Mouse (Mus musculus) neutrophil, adult 59 days (primary cell): Measurements from ENCODE around the gene Itsn1. TPM values are rescaled to one million over a fixed set of nuclear protein-coding genes. Genes with fewer than 3 reads are reported as not detected.

Experiments
- total RNA-seq, 2 experiments: library from RNA; stranded (reverse); gene quantifications; 1 replicate in 1 of 2; 2 replicates in 1 of 2; pipeline ENCODE4 v1.2.4; 2023

The Itsn1 gene
- total RNA-seq, result 10 to 100 TPM; 17.7 to 18.6 TPM

DNA sequence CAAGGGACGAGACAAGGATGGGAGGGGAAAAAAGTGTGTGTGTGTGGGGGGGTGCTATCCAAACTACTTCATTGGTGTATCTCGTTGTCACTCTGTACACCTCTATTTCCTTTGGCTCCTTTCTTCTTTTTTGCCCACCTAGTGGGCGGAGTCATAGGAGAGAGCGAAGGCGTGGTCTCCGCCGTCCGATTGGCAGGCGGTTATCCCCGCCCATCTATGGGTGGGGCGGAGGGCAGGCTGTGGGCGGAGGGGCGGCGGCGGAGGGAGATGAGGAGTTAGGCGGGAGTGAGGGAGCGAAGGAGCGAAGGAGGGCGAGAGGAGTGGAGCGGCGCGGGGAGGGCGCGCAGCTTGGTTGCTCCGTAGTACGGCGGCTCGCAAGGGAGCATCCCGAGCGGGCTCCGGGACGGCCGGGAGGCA is at the start of gene Itsn1:
Gene Itsn1 (plus strand): TSS at position 216 of the 417 bp plus-strand sequence.

DNA sequence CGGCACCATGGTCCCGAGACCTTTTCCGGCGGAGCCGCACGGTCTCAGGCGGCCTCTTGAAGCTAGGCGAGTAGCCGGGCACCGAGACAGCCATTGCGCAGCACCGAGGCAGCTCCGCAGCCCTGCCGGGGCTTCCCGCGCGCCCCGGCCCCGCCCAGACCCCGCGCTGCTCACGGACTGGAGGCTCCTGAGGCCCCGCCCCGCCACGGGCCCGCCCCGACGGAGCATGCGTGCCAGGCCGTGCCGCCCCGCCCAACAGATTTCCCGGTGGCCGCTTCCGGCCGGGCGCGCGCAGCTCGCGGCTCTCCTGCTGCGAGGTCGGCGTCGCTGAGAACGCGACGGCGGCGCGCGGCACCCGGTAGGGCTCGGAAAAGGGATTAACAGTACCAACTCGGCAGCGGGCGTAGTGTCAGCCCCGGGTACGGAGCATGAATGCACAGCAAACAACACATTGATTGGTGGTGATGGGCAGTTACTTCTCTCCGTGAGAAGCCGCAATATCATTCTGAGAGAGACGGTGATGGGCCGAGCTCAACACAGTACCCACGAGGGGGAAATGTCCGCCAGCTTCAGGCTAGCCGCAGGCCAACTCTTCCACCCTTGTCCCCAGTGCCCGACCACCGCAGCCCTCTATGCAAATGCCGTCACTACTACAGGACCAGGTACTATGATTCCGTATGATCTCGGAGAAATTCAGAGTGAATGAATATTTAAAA is 40.3 kb upstream of the Itsn1 start, which contains the start of gene Donson:
Gene Donson (minus strand): TSS at position 152 of the 716 bp plus-strand sequence.

DNA sequence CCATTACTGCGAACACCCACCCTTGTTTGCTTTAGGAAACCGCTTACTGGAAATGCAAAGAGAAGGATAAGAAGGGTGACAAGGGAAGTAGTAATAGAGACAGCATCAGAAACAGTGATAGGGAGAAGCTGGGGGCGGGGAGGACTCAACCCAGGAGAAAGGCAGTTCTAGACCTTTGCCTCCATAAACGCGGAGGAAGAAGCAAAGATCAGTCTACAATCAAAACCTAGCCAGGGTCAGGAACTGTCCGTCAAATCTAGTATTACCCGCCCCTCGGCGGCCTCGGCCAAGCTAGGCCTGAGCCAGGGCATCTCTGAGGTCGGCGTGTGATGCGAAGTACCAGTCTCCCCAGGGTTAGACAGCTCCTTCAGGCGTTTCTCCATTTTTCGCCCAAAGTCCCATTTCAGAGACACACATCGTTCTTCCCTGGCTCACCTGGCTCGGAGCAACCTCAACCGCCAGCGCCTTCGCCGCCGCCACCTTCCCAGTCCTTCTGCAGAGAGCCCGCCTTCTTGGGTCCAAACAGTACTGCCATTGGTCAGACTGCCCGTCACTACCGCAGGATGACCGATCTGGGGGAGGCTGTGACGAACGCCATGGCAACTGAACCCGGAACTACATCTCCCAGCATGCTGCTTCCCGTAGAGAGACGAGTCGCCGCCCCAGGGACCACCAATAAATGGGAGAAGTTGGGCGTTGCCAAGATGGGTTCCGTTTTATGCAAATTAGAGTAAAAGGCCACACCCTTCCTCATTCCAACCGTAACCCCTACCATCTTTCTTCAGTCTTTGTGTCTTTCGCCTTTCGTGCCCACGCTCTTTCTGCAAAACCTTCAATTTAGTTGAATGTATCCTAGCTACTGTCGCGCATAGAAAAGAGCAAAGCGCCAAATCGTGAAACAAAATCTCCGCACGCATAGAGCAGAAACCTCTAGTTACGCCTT is 687 bp upstream of the Itsn1 start, which contains the start of gene Cryzl1:
Gene Cryzl1 (minus strand): TSS at position 853 of the 943 bp plus-strand sequence.

Other genes with a start within 250 kb of the Itsn1 start
- gene Ifnar1, start 244.0 kb upstream of the Itsn1 start, total RNA-seq, result 10 to 100 TPM; 71.9 to 90.9 TPM
- 10 to 100 TPM; 74.4 to 76.7 TPM for gene Ifngr2, start 182.2 kb upstream of the Itsn1 start, total RNA-seq
- gene Tmem50b, start 131.5 kb upstream of the Itsn1 start, total RNA-seq, result 10 to 100 TPM; 63.8 to 64.6 TPM
- gene Dnajc28, start 110.3 kb upstream of the Itsn1 start, total RNA-seq, result 1 to 10 TPM; 1.5 to 2.2 TPM
- 10 to 100 TPM; 50.2 to 50.9 TPM for gene Gart, start 82.3 kb upstream of the Itsn1 start, total RNA-seq
- gene Son, start 81.8 kb upstream of the Itsn1 start, total RNA-seq, result 100 to 1,000 TPM; 336 to 360 TPM
- gene Donson, start 40.5 kb upstream of the Itsn1 start, total RNA-seq, result 10 to 100 TPM; 19.6 to 25.7 TPM
- 10 to 100 TPM; 22.4 to 38.5 TPM for gene Cryzl1, start 306 bp upstream of the Itsn1 start, total RNA-seq